Mouse (Mus musculus): ENCODE results near the gene Atxn7l1. TPM values are rescaled to one million over a fixed set of nuclear protein-coding genes. Genes with fewer than 3 reads are reported as not detected.

The Atxn7l1 gene
- polyA plus RNA-seq, 1 experiment: 12.4 TPM

DNA sequence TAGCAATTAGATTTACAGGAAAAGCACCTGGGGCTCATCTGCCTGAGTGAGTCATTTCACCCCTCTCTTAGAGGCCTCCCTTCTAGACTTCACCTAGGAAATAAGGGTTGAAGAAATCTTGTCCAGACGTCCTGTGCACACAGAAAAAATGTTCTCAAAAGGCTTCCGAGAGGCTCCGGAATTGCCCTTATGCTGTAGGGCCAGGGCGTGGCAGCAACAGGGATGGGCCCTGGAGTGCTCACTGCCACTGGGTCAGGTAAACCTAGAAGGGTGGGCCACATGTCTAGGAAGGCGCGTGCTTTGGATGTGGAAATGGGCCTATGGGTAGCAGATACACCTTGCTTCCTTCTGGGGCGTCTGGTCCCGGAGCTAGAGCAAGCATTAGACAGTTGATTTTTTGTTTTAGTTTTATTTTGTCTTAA lies 26.2 kb downstream of the Atxn7l1 start:
- H3ac ChIP-seq (ENCODE audit: control insufficient read depth, insufficient read length): no peak overlapping the region

DNA sequence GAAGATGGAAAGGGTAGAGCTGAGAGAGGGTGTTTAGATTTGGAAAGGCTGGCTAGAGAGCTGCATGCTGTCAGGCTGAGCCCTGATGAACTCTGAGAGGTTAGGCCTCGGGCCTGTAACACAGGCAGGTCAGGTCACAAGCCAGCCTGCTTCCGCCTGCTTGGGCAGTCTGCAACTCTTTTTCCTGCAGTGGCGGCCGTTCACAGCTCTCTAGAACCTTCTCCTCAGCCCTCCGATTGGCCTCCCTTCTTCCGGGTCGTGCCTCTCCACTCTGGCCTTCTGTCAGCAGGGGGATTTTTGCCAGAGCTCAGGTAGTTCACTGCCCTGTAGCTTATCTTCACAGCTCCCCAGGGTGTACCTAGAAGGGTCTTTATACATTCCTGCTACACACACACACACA lies 26.7 kb downstream of the Atxn7l1 start:
- Histone ChIP-seq H3K79me2 (ENCODE audit: control insufficient read depth, insufficient read depth) (peaks cover 22% of the 10 kb centered on the region), H3K4me3 (no peak overlapping the region), H3K27me3 (ENCODE audit: control insufficient read depth, insufficient read depth, insufficient read length) (no peaks in the 10 kb centered on the region), H3K36me3 (ENCODE audit: control insufficient read depth, insufficient read depth) (peaks cover 7% of the 10 kb centered on the region), H3ac (ENCODE audit: control insufficient read depth, insufficient read length) (no peak overlapping the region), H3K4me2 (ENCODE audit: low read depth) (no peak overlapping the region)
- TF ChIP-seq USF1 (IDR thresholded peaks at IDR 0.05; ENCODE audit: low read depth) (no peak), SRF (IDR thresholded peaks at IDR 0.05; ENCODE audit: control insufficient read depth, insufficient read length, low read depth) (no peak), REST (IDR thresholded peaks at IDR 0.05; ENCODE audit: insufficient read depth, insufficient read length) (no peak), MYOD1 (IDR thresholded peaks at IDR 0.05; ENCODE audit: control insufficient read depth in 1 of 3, insufficient read length in 2 of 3, low read depth in 2 of 3) (no peak), MYOG (IDR thresholded peaks at IDR 0.05; ENCODE audit: control insufficient read depth in 1 of 3, insufficient read depth in 1 of 3, insufficient read length in 2 of 3, low read depth in 2 of 3) (no peak), E2F4 (IDR thresholded peaks at IDR 0.05; ENCODE audit: insufficient read depth) (no peak), POLR2A (IDR thresholded peaks at IDR 0.05; ENCODE audit: insufficient read length, low read depth) (no peak), TCF12 (IDR thresholded peaks at IDR 0.05; ENCODE audit: insufficient read depth, poor library complexity, severe bottlenecking) (no peak), CEBPB (IDR thresholded peaks at IDR 0.05; ENCODE audit: insufficient read depth, poor library complexity, severe bottlenecking) (no peak)

More for the DNA sequence above, 26.2 kb downstream of the Atxn7l1 start:
- Histone ChIP-seq H3K4me3 (no peak overlapping the region), H3K36me3 (ENCODE audit: control insufficient read depth, insufficient read depth) (peaks cover 7% of the 10 kb centered on the region), H3K79me2 (ENCODE audit: control insufficient read depth, insufficient read depth) (peaks cover 18% of the 10 kb centered on the region), H3K27me3 (ENCODE audit: control insufficient read depth, insufficient read depth, insufficient read length) (no peaks in the 10 kb centered on the region), H3K4me2 (ENCODE audit: low read depth) (no peak overlapping the region)
- TF ChIP-seq TCF3 (IDR thresholded peaks at IDR 0.05; ENCODE audit: insufficient read length, low read depth): no peak
- no peak for TF ChIP-seq TCF12 (IDR thresholded peaks at IDR 0.05; ENCODE audit: insufficient read depth, poor library complexity, severe bottlenecking)
- no peak for TF ChIP-seq POLR2AphosphoS2 (IDR thresholded peaks at IDR 0.05; ENCODE audit: insufficient read length, low read depth)
- no peak for TF ChIP-seq MYOG (IDR thresholded peaks at IDR 0.05; ENCODE audit: control insufficient read depth in 1 of 3, insufficient read depth in 1 of 3, insufficient read length in 2 of 3, low read depth in 2 of 3)
- TF ChIP-seq E2F4 (IDR thresholded peaks at IDR 0.05; ENCODE audit: insufficient read depth): no peak
- TF ChIP-seq MAX (IDR thresholded peaks at IDR 0.05; ENCODE audit: low read depth): no peak

GRCm38 (mm10) chr12:33174675-33175357 lies 27.3 kb downstream of the Atxn7l1 start:
- peak overlapping the region; percentile 96 for H3K4me2 ChIP-seq (ENCODE audit: low read depth)
- H3K36me3 ChIP-seq (ENCODE audit: control insufficient read depth, insufficient read depth): peaks cover 7% of the 10 kb centered on the region
- no peak for TF ChIP-seq SRF (IDR thresholded peaks at IDR 0.05; ENCODE audit: control insufficient read depth, insufficient read length, low read depth)
- TF ChIP-seq POLR2AphosphoS2 (IDR thresholded peaks at IDR 0.05; ENCODE audit: insufficient read length, low read depth): no peak
- no peak for TF ChIP-seq TCF3 (IDR thresholded peaks at IDR 0.05; ENCODE audit: insufficient read length, low read depth)
- no peak for TF ChIP-seq MAX (IDR thresholded peaks at IDR 0.05; ENCODE audit: low read depth)
- TF ChIP-seq USF1 (IDR thresholded peaks at IDR 0.05; ENCODE audit: low read depth): peak; percentile 40
- no peak for TF ChIP-seq REST (IDR thresholded peaks at IDR 0.05; ENCODE audit: insufficient read depth, insufficient read length)
- H3ac ChIP-seq (ENCODE audit: control insufficient read depth, insufficient read length): no peak overlapping the region
- no peaks in the 10 kb centered on the region for H3K27me3 ChIP-seq (ENCODE audit: control insufficient read depth, insufficient read depth, insufficient read length)
- peaks cover 27% of the 10 kb centered on the region for H3K79me2 ChIP-seq (ENCODE audit: control insufficient read depth, insufficient read depth)
- H3K4me3 ChIP-seq: peak overlapping the region; percentile 14

DNA sequence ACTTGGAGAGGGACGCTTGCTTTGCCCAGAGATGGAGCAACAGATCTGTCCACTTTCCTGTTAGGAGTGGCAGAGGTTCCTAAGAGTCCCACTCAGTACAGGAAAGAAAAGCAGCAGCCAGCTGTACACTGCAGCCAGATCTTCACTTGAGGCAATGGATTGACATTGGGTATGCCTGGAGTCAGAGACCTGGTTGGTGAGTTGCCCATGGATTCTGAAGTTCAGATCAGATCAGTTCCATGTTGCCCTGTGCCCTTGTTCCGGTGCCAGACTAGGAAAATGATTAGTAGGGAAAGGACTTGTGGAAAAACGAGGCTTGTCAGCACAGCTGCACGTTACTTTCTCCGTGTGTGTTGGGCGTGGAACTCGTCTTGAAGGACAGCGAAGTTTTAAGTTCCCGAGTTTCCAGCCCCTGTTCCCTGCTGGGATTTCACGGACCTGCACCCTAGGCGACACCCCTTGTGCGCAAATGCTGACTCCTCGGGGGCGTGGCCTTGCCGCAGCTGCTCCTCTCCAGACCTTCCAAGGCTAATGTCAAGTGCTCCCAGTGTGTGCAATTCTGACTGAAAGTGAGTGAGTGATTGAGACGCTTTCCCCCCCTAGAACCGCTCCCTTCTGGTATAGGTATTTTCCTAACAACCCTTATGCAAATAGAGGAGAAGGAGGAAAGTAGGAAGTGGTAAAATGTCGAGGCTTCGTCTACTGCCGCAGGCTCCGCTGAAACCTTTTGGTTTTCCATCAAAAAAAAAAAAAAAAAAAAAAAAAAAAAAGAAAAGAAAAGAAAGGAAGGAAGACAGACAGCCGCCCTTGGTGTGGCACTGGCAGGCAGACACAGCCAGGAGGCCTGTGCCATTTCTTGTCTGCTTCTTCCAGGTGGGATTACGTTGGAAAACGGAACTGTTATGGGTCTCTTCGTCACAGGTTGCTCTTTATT lies 28.4 kb downstream of the Atxn7l1 start:
- Histone ChIP-seq H3K79me2 (ENCODE audit: control insufficient read depth, insufficient read depth) (peaks cover 27% of the 10 kb centered on the region), H3K27me3 (ENCODE audit: control insufficient read depth, insufficient read depth, insufficient read length) (no peaks in the 10 kb centered on the region), H3K36me3 (ENCODE audit: control insufficient read depth, insufficient read depth) (peaks cover 7% of the 10 kb centered on the region), H3K4me3 (peak overlapping the region; percentile 14), H3K4me2 (ENCODE audit: low read depth) (peak overlapping the region; percentile 96), H3ac (ENCODE audit: control insufficient read depth, insufficient read length) (no peak overlapping the region)
- no peak for TF ChIP-seq SRF (IDR thresholded peaks at IDR 0.05; ENCODE audit: control insufficient read depth, insufficient read length, low read depth)
- no peak for TF ChIP-seq TCF12 (IDR thresholded peaks at IDR 0.05; ENCODE audit: insufficient read depth, poor library complexity, severe bottlenecking)
- TF ChIP-seq E2F4 (IDR thresholded peaks at IDR 0.05; ENCODE audit: insufficient read depth): no peak
- TF ChIP-seq MAX (IDR thresholded peaks at IDR 0.05; ENCODE audit: low read depth): peak; percentile 3
- no peak for TF ChIP-seq CEBPB (IDR thresholded peaks at IDR 0.05; ENCODE audit: insufficient read depth, poor library complexity, severe bottlenecking)
- TF ChIP-seq MYOG (IDR thresholded peaks at IDR 0.05; ENCODE audit: control insufficient read depth in 1 of 3, insufficient read depth in 1 of 3, insufficient read length in 2 of 3, low read depth in 2 of 3): peak; percentile 47 to 89 (median 62)
- no peak for TF ChIP-seq POLR2AphosphoS2 (IDR thresholded peaks at IDR 0.05; ENCODE audit: insufficient read length, low read depth)
- no peak for TF ChIP-seq USF1 (IDR thresholded peaks at IDR 0.05; ENCODE audit: low read depth)
- peak; percentile 41 for TF ChIP-seq POLR2A (IDR thresholded peaks at IDR 0.05; ENCODE audit: insufficient read length, low read depth)
- TF ChIP-seq REST (IDR thresholded peaks at IDR 0.05; ENCODE audit: insufficient read depth, insufficient read length): no peak
- TF ChIP-seq MYOD1 (IDR thresholded peaks at IDR 0.05; ENCODE audit: control insufficient read depth in 1 of 3, insufficient read length in 2 of 3, low read depth in 2 of 3): peak in 2 of 3 experiments; percentile 76 to 87
- no peak for TF ChIP-seq TCF3 (IDR thresholded peaks at IDR 0.05; ENCODE audit: insufficient read length, low read depth)

Measured in myocyte (in vitro differentiated cells).